Mouse (Mus musculus) large intestine, adult 2 months (tissue): ENCODE data around the gene Fam193b. TPM values are rescaled to one million over a fixed set of nuclear protein-coding genes. Genes with fewer than 3 reads are reported as not detected.
"Not testable (repeated sequence)": the region's sequence is repeated elsewhere in the genome, so short reads cannot be mapped to it uniquely, and the experiment has no call there.

Source experiments
- DNase-seq: peaks from one replicate; pipeline ENCODE4 v3.0.0-alpha.2; 2012; ENCODE audit warnings: low read depth, low spot score
- WGBS: fragments of 180-500 bp; shearing (Covaris S2); methylation state at CpG from one replicate; pipeline ENCODE4 v1.1.7; 2018; 5-methylcytosine and 5-hydroxymethylcytosine counted together
- polyA plus RNA-seq: library from polyadenylated mRNA; depleted of rRNA; stranded (reverse); fragments of >200 nt; gene quantifications from 2 replicates; pipeline ENCODE4 v1.2.3, GENCODE M21; 2012; rRNA removed

The Fam193b gene
- 59.6 and 62.7 TPM in 2 replicates for polyA plus RNA-seq

GRCm38 (mm10) chr13:55571027-55571751 lies at the start of gene Fam193b:
TSS of gene Fam193b (minus strand) at chr13:55571120.
- DNase-seq = peak; percentile 52
- 2% methylated on average over 47 of the region's 47 CpGs for WGBS

- no peak for DNase-seq
- 68% methylated on average over 2 of the region's 2 CpGs for WGBS
Measured at GRCm38 (mm10) chr13:55620275-55620674, 49.4 kb upstream of the Fam193b start.

GRCm38 (mm10) chr13:55619328-55619727 lies 48.4 kb upstream of the Fam193b start:
- WGBS = 86% methylated on average over 4 of the region's 4 CpGs
- DNase-seq = no peak

GRCm38 (mm10) chr13:55613471-55613870 lies 42.6 kb upstream of the Fam193b start:
- 59% methylated on average over 5 of the region's 5 CpGs for WGBS
- DNase-seq = no peak

GRCm38 (mm10) chr13:55611996-55612395 lies 41.1 kb upstream of the Fam193b start:
- no peak for DNase-seq
- 90% methylated on average over 7 of the region's 7 CpGs for WGBS

GRCm38 (mm10) chr13:55607624-55608006 lies 36.7 kb upstream of the Fam193b start:
- no peak for DNase-seq
- 95% methylated on average over 2 of the region's 2 CpGs for WGBS

GRCm38 (mm10) chr13:55606899-55607623 lies 36.1 kb upstream of the Fam193b start:
- no peak for DNase-seq
- WGBS = 79% methylated on average over 10 of the region's 10 CpGs

GRCm38 (mm10) chr13:55604606-55605005 lies 33.7 kb upstream of the Fam193b start:
- DNase-seq = no peak
- WGBS = 95% methylated on average over 3 of the region's 3 CpGs

GRCm38 (mm10) chr13:55601611-55602010 lies 30.7 kb upstream of the Fam193b start:
- WGBS = 2% methylated on average over 3 of the region's 3 CpGs
- DNase-seq = no peak

GRCm38 (mm10) chr13:55600657-55601056 lies 29.7 kb upstream of the Fam193b start:
- no peak for DNase-seq
- WGBS = 6% methylated on average over 9 of the region's 9 CpGs

GRCm38 (mm10) chr13:55599566-55600540 lies 28.9 kb upstream of the Fam193b start, which contains the start of gene B4galt7:
TSS of gene B4galt7 (plus strand) at chr13:55599896.
- 5% methylated on average over 51 of the region's 51 CpGs for WGBS
- no peak for DNase-seq

- whole genome bisulfite sequencing = 95% methylated on average over 12 of the region's 12 CpGs
- no peak for DNase-seq
Measured at GRCm38 (mm10) chr13:55596802-55597201, 25.9 kb upstream of the Fam193b start.

GRCm38 (mm10) chr13:55595375-55595774 lies 24.5 kb upstream of the Fam193b start:
- WGBS = 88% methylated on average over 12 of the region's 12 CpGs
- DNase-seq = no peak

GRCm38 (mm10) chr13:55593254-55593747 lies 22.4 kb upstream of the Fam193b start:
- DNase-seq = no peak
- WGBS = under 1% methylated on average over 31 of the region's 31 CpGs

GRCm38 (mm10) chr13:55592512-55593253 lies 21.8 kb upstream of the Fam193b start:
- 5% methylated on average over 29 of the region's 29 CpGs for WGBS
- DNase-seq = peak; percentile 79

- no peak for DNase-seq
- WGBS = 66% methylated on average over 4 of the region's 4 CpGs
Measured at GRCm38 (mm10) chr13:55591961-55592490, 21.1 kb upstream of the Fam193b start.

GRCm38 (mm10) chr13:55578086-55578485 lies 7.2 kb upstream of the Fam193b start:
- 71% methylated on average over 4 of the region's 4 CpGs for WGBS
- DNase-seq = no peak

GRCm38 (mm10) chr13:55576872-55577271 lies 6.0 kb upstream of the Fam193b start:
- DNase-seq = not testable (repeated sequence)
- WGBS = 75% methylated on average over 7 of the region's 7 CpGs

GRCm38 (mm10) chr13:55575932-55576331 lies 5.0 kb upstream of the Fam193b start:
- WGBS = 64% methylated on average over 5 of the region's 5 CpGs
- DNase-seq = no peak
